Mouse (Mus musculus) myocyte (in vitro differentiated cells): ENCODE measurements around the gene Ano5.

Source experiments
- CEBPB ChIP-seq: IDR thresholded peaks from 2 replicates; pipeline ENCODE4 v1.6.1; 2011; ENCODE audit warnings: mild to moderate bottlenecking, moderate library complexity; ENCODE audit not compliant: poor library complexity, insufficient read depth, severe bottlenecking
- E2F4 ChIP-seq: IDR thresholded peaks from one replicate; pipeline ENCODE4 v1.6.1; 2011; ENCODE audit warnings: mild to moderate bottlenecking, control low read depth, moderate library complexity; ENCODE audit not compliant: insufficient read depth
- MAX ChIP-seq: IDR thresholded peaks from one replicate; pipeline ENCODE4 v1.6.1; 2011; ENCODE audit warnings: low read depth, mild to moderate bottlenecking, control low read depth
- MYOD1 ChIP-seq, 3 experiments: IDR thresholded peaks; one replicate each; pipeline ENCODE4 v1.6.1; 2011; ENCODE audit warnings: control low read depth in 2 of 3, low read depth in 2 of 3, mild to moderate bottlenecking in 2 of 3, moderate library complexity in 1 of 3; ENCODE audit not compliant: insufficient read length in 2 of 3, control insufficient read depth in 1 of 3
- MYOG ChIP-seq, 3 experiments: IDR thresholded peaks; one replicate each; pipeline ENCODE4 v1.6.1; 2011; ENCODE audit warnings: control low read depth in 2 of 3, low read depth in 2 of 3, mild to moderate bottlenecking in 2 of 3; ENCODE audit not compliant: insufficient read length in 2 of 3, control insufficient read depth in 1 of 3, insufficient read depth in 1 of 3
- POLR2A ChIP-seq: IDR thresholded peaks from one replicate; pipeline ENCODE4 v1.6.1; 2011; ENCODE audit warnings: low read depth, mild to moderate bottlenecking, control low read depth, moderate library complexity; ENCODE audit not compliant: insufficient read length
- POLR2AphosphoS2 ChIP-seq: IDR thresholded peaks from one replicate; pipeline ENCODE4 v1.6.1; 2011; ENCODE audit warnings: low read depth, control low read depth; ENCODE audit not compliant: insufficient read length
- REST ChIP-seq: IDR thresholded peaks from one replicate; pipeline ENCODE4 v1.6.1; 2011; ENCODE audit warnings: mild to moderate bottlenecking, control low read depth, moderate library complexity; ENCODE audit not compliant: insufficient read depth, insufficient read length
- SRF ChIP-seq: IDR thresholded peaks from one replicate; pipeline ENCODE4 v1.6.1; 2011; ENCODE audit warnings: low read depth; ENCODE audit not compliant: control insufficient read depth, insufficient read length
- TCF12 ChIP-seq: IDR thresholded peaks from one replicate; pipeline ENCODE4 v1.6.1; 2011; ENCODE audit warnings: mild to moderate bottlenecking, control low read depth; ENCODE audit not compliant: poor library complexity, insufficient read depth, severe bottlenecking
- TCF3 ChIP-seq: IDR thresholded peaks from one replicate; pipeline ENCODE4 v1.6.1; 2011; ENCODE audit warnings: low read depth, control low read depth; ENCODE audit not compliant: insufficient read length
- USF1 ChIP-seq: IDR thresholded peaks from one replicate; pipeline ENCODE4 v1.6.1; 2011; ENCODE audit warnings: low read depth, mild to moderate bottlenecking, control low read depth, moderate library complexity

DNA sequence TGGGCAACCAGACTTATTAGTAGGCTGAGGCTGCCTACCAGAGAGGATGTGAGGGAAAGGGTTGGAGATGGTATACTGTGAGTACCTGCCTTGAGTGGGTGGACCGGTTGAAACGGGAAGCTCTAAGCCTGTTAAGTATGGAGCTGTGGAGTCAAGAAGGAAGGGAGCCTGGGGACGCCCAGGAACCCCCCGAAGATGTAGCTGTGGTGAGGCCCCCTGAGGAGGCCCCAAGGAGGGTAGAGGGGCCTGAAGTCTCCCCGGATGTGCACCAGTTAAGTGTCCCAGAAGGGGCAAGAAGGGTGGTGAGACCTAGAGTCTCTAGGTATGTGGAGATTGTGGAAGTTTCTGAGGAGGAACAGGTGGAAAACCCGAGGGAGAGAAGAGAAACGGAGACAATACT, 682 bp upstream of the Ano5 start:
- TF ChIP-seq POLR2A (no peak), USF1 (no peak), MAX (no peak), POLR2AphosphoS2 (no peak), MYOG (IDR thresholded peaks at IDR 0.05; ENCODE audit: control insufficient read depth in 1 of 3, insufficient read depth in 1 of 3, insufficient read length in 2 of 3, low read depth in 2 of 3) (no peak), MYOD1 (IDR thresholded peaks at IDR 0.05; ENCODE audit: control insufficient read depth in 1 of 3, insufficient read length in 2 of 3, low read depth in 2 of 3) (no peak), CEBPB (no peak), E2F4 (no peak), TCF3 (no peak), SRF (no peak), TCF12 (no peak), REST (no peak)
